Mouse (Mus musculus) midbrain, embryonic 12.5 days (tissue): ENCODE measurements at regions not wholly inside any gene's neighbourhood (a gene's known extent, or its start where the extent isn't known, plus 50 kb on each side); places are given as distances from the start of the nearest gene placed in this dataset.

ENCODE experiments used
- ATAC-seq: fragments of 200-750 bp; cut with Nextera tagmentation; 2 replicates; pipeline ENCODE4 v1.8.0; 2017; ENCODE audit warnings: low read depth, moderate TSS enrichment, moderate library complexity; ENCODE audit not compliant: low FRiP score
- H3K27ac ChIP-seq: fragments of 300-500 bp; sonication (generic); replicated peaks from 2 replicates; pipeline ENCODE4 v1.5.1; 2016; ENCODE audit warnings: mild to moderate bottlenecking
- H3K27me3 ChIP-seq: fragments of 300-500 bp; sonication (generic); 2 replicates; pipeline ENCODE4 v1.6.1; 2016; ENCODE audit warnings: mild to moderate bottlenecking
- H3K36me3 ChIP-seq: fragments of 300-500 bp; sonication (generic); 2 replicates; pipeline ENCODE4 v1.6.1; 2016
- H3K4me1 ChIP-seq: fragments of 300-500 bp; sonication (generic); 2 replicates; pipeline ENCODE4 v1.6.1; 2016
- H3K4me2 ChIP-seq: fragments of 300-500 bp; sonication (generic); replicated peaks from 2 replicates; pipeline ENCODE4 v1.6.1; 2016; ENCODE audit warnings: mild to moderate bottlenecking, moderate library complexity
- H3K4me3 ChIP-seq: fragments of 300-500 bp; sonication (generic); 2 replicates; pipeline ENCODE4 v1.5.1; 2016; ENCODE audit warnings: mild to moderate bottlenecking
- H3K9ac ChIP-seq: fragments of 300-500 bp; sonication (generic); replicated peaks from 2 replicates; pipeline ENCODE4 v1.6.1; 2016; ENCODE audit warnings: mild to moderate bottlenecking, moderate library complexity
- H3K9me3 ChIP-seq: fragments of 300-500 bp; sonication (generic); 2 replicates; pipeline ENCODE4 v1.6.1; 2016; ENCODE audit warnings: mild to moderate bottlenecking
- WGBS: fragments of 180-500 bp; shearing (Covaris S2); methylation state at CpG from one replicate; pipeline ENCODE4 v1.1.7; 2016; 5-methylcytosine and 5-hydroxymethylcytosine counted together

DNA sequence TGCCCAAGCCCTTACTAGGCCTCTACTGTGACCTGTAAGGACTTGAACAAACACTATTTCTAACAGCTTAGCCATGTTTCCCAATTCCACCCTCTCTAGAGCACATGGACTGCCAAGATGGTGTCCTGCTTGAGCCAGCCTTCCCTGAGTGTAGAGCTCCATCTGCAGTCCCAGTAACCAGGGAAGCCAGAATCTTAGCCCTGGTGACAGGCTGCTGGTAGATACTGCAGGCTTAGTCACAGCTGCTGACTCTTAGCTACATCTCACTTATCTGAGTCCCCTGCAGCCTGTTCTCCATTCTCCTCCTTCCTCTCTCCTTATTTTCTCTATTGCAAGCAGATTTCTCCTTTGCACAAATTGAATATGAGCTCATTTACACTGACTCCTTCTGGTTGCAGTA is 101.5 kb upstream of the Foxa2 start:
- no peak for ATAC-seq
- Histone ChIP-seq H3K4me1 (no peaks in the 10 kb centered on the region), H3K36me3 (no peaks in the 10 kb centered on the region), H3K9ac (no peak overlapping the region), H3K4me3 (no peak overlapping the region), H3K4me2 (no peak overlapping the region), H3K27me3 (no peaks in the 10 kb centered on the region), H3K27ac (no peak overlapping the region), H3K9me3 (no peaks in the 10 kb centered on the region)

DNA sequence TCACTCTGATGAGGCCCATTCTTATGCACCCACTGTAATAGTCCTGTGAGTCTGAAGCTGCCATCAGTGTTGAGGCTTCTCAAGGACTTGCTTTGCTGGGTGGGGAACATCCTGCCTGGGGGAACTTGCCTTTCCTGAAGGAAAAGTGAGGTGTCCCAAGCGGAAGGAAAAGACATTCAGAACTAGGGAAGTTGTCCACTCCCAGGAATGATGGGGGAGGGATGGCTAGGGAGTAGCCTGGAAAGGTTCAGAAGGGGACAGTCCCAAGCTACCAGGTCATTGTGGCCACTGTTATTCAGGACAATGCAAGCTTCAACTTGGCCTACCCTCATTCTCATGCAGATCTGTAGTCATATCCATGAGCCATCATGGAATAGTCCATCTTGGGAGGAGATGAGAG is 102.7 kb upstream of the Foxa2 start:
- Histone ChIP-seq H3K4me3 (no peak overlapping the region), H3K4me1 (no peaks in the 10 kb centered on the region), H3K27ac (no peak overlapping the region), H3K4me2 (no peak overlapping the region), H3K9ac (no peak overlapping the region), H3K9me3 (no peaks in the 10 kb centered on the region), H3K36me3 (no peaks in the 10 kb centered on the region), H3K27me3 (no peaks in the 10 kb centered on the region)
- 82% methylated on average over 1 of the region's 1 CpGs for WGBS
- ATAC-seq, result no peak

DNA sequence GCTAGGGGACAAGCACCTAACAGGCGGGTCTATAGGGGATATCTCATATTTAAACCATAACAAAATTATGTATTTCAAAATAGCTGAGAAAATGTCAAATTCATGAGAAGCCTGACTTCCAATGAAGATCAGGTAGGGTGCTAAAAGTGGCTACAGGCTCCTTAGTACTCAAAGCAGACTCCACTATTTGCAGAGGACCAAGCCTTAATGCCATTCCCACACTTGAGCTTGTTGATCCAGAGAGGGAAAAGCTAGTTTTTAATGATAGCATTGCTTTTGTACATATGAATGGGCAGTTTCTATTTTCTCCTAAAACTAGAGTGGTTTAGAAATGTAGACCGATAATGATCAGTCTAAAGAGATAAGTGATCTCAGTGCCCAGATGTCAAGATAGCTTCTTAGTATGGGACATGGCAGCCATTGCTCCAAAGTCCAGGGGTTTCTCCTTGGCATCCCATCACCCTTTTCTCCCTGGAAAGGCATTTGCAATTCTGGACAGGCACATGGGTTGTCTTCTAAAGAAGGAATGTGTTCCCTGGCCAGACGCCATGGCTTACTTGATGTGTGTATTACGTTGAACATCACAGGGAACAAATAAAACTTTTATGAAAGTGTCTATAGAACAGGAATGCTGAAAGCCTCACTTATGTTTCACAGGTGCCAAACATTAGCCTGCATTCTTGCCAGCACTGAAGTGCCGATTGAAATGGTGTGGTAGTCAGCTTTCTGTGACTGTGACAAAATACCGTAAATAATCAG is 106.9 kb upstream of the Foxa2 start:
- no peaks in the 10 kb centered on the region for H3K27me3 ChIP-seq
- no peak overlapping the region for H3K4me3 ChIP-seq
- H3K36me3 ChIP-seq, result no peaks in the 10 kb centered on the region
- H3K4me1 ChIP-seq, result no peaks in the 10 kb centered on the region
- no peak overlapping the region for H3K9ac ChIP-seq
- WGBS, result 82% methylated on average over 6 of the region's 6 CpGs
- no peaks in the 10 kb centered on the region for H3K9me3 ChIP-seq
- no peak overlapping the region for H3K4me2 ChIP-seq
- H3K27ac ChIP-seq, result no peak overlapping the region
- no peak for ATAC-seq

DNA sequence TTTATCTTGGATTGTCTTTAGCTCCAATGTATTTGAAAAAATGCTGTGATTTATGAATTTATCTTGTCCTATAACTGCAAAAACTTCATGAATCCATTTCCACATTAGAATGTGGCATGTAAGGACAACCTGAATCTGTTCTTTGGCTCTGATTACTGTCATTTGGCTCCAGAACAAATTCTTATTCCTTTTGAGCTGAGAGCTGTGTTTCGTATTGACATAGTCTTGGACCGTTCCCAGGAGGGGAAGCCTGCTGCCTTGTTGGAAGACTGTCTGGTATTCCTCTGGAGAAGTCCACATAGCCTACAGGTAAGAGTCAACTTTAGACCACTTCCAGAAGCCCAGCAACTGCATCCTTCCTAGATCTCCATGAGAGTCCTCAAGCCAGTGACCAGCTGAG is 109.4 kb upstream of the Foxa2 start:
- no peak overlapping the region for H3K4me3 ChIP-seq
- no peak overlapping the region for H3K4me2 ChIP-seq
- no peaks in the 10 kb centered on the region for H3K9me3 ChIP-seq
- no peaks in the 10 kb centered on the region for H3K36me3 ChIP-seq
- H3K27ac ChIP-seq, result no peak overlapping the region
- H3K9ac ChIP-seq, result no peak overlapping the region
- H3K27me3 ChIP-seq, result no peaks in the 10 kb centered on the region
- no peaks in the 10 kb centered on the region for H3K4me1 ChIP-seq
- no peak for ATAC-seq
- 91% methylated on average over 2 of the region's 2 CpGs for WGBS

DNA sequence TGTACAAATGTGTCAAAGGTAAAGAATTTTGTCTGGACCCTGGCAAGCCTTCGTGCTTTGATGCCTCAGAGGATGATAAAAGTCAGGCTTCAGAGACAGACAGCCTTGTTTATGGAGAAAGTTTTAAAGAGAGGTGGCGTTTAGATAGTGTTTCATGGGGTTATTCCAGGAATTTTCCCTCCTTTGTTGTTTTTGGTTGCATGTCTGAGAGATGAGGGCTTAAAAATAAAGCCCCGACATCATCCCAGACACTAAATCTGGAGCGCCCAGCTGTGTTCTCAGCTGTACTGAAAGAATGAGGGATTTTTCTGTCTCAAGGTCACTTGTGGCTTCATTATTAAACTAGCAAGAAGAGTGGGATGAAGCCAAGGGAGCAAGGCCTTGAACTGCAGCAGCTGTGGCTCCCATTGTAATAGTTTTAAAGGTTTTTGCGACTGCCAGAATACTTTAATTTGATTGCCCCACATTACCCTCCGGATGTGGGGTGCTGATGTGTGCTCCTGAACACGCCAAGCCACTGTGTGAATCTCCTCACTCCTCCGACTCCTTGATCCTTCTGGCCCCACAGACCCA is 112.3 kb upstream of the Foxa2 start:
- H3K9me3 ChIP-seq, result no peaks in the 10 kb centered on the region
- no peaks in the 10 kb centered on the region for H3K36me3 ChIP-seq
- H3K4me2 ChIP-seq, result no peak overlapping the region
- no peaks in the 10 kb centered on the region for H3K27me3 ChIP-seq
- H3K4me1 ChIP-seq, result no peaks in the 10 kb centered on the region
- H3K27ac ChIP-seq, result no peak overlapping the region
- H3K4me3 ChIP-seq, result no peak overlapping the region
- H3K9ac ChIP-seq, result no peak overlapping the region
- ATAC-seq, result no peak
- 67% methylated on average over 8 of the region's 8 CpGs for WGBS

DNA sequence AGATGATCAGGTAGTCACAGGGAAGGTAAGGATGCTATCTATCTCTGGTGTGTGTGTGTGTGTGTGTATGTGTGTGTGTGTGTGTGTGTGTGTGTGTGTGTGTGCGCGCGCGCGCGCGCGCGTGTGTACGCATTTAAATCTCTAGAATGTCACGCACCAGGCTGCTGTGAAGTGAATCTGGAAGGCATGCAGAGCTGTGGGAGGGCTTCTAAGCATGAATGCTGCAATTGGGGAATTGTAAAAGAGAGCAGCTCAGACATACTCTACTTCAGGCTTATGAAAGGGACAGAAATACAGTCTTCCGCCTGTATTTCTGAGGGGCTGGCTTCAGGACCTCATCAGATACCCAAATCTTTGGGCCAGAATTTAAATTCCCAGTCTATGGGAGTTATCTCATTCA is 114.2 kb upstream of the Foxa2 start:
- no peak for ATAC-seq
- Histone ChIP-seq H3K36me3 (no peaks in the 10 kb centered on the region), H3K27me3 (no peaks in the 10 kb centered on the region), H3K9me3 (no peaks in the 10 kb centered on the region), H3K27ac (no peak overlapping the region), H3K9ac (no peak overlapping the region), H3K4me2 (no peak overlapping the region), H3K4me3 (no peak overlapping the region), H3K4me1 (no peaks in the 10 kb centered on the region)
- WGBS, result 95% methylated on average over 10 of the region's 12 CpGs

DNA sequence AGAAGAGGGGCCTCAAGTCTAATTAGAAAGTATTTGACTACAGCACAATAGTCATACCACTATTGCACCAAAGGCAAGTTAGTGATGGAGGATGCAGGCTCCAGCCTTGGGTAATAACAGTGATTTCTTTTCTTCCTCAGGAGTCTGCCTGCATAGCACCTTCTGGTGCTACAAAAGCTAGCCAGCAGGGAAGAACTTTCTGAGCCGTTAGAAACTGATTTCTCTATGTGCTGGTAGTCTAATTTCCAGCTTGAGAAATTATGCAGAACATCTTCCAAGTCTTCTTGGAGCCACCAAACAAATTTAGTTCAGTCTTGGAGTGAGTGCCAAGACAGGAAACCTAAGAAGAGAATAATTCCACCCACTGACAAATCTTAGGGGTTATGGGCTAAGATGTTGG is 115.2 kb upstream of the Foxa2 start:
- no peak overlapping the region for H3K27ac ChIP-seq
- no peak overlapping the region for H3K4me3 ChIP-seq
- no peak for ATAC-seq
- H3K4me2 ChIP-seq, result no peak overlapping the region
- no peaks in the 10 kb centered on the region for H3K27me3 ChIP-seq
- 67% methylated on average over 1 of the region's 1 CpGs for WGBS
- no peaks in the 10 kb centered on the region for H3K9me3 ChIP-seq
- no peaks in the 10 kb centered on the region for H3K36me3 ChIP-seq
- no peaks in the 10 kb centered on the region for H3K4me1 ChIP-seq
- no peak overlapping the region for H3K9ac ChIP-seq

DNA sequence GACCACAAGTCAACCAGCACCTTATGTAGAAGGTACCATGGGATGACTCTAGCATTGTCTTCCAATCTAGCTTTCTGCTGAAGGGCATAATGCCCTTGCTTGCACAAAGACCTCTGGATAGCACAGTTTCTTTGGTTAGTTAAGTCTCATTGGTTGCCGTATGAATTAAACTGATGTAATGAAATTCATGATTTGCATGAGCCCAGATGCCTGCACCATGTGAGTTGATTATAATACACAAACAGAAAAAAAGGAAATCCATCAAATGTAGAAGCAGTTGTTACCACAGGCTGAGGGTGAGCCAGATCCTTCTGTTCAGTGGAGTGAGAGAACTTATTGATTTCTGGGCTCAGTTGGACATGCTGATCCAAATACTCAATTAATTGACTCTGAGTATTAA is 115.8 kb upstream of the Foxa2 start:
- 89% methylated on average over 1 of the region's 1 CpGs for WGBS
- Histone ChIP-seq H3K4me1 (no peaks in the 10 kb centered on the region), H3K9ac (no peak overlapping the region), H3K27me3 (no peaks in the 10 kb centered on the region), H3K27ac (no peak overlapping the region), H3K36me3 (no peaks in the 10 kb centered on the region), H3K4me3 (no peak overlapping the region), H3K4me2 (no peak overlapping the region), H3K9me3 (no peaks in the 10 kb centered on the region)
- no peak for ATAC-seq

DNA sequence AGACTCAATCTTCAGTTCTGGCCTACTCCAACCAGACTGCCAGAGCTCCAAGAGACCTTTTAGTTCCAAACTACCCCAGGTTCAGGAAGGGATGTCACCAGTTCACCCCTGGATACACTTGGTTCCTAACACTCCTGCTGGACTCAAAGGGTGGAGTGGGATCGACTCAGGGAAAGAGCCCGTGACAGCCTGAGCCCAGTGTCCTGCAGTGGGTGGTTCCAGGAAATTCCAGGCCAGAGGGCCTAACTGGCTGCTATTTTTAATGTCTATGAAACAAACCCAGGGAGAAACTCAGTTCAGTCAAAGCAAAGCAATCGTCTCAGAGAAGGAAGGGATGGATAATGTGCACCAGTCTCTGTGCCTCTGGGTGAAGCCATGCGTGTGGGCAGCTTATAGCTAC is 124.3 kb upstream of the Foxa2 start:
- H3K9me3 ChIP-seq, result no peaks in the 10 kb centered on the region
- H3K36me3 ChIP-seq, result no peaks in the 10 kb centered on the region
- no peaks in the 10 kb centered on the region for H3K4me1 ChIP-seq
- H3K4me3 ChIP-seq, result no peak overlapping the region
- no peak overlapping the region for H3K9ac ChIP-seq
- H3K27ac ChIP-seq, result no peak overlapping the region
- H3K27me3 ChIP-seq, result no peaks in the 10 kb centered on the region
- WGBS, result 82% methylated on average over 4 of the region's 4 CpGs
- H3K4me2 ChIP-seq, result no peak overlapping the region
- no peak for ATAC-seq

DNA sequence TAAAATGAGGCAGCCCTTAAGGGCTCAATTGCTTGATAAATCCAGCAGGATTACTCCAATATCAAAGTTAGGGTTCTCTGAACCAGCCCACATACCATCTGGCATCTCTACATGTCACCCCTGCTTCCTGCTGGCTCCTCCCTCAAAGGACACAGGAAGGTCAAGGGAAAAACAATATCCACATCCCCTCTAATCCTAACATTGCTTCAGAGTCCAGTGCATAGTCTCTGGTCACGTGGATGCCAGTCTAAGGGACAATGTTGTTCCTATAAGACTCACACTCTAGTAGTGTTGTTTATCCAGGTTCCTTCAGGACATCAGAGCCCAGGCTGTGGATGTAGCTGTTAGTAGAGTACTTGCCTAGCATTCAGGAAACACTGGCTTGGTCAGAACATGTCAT is 124.9 kb upstream of the Foxa2 start:
- H3K36me3 ChIP-seq, result no peaks in the 10 kb centered on the region
- no peak overlapping the region for H3K9ac ChIP-seq
- 50% methylated on average over 1 of the region's 1 CpGs for WGBS
- no peaks in the 10 kb centered on the region for H3K9me3 ChIP-seq
- H3K4me2 ChIP-seq, result no peak overlapping the region
- ATAC-seq, result no peak
- no peaks in the 10 kb centered on the region for H3K27me3 ChIP-seq
- no peak overlapping the region for H3K27ac ChIP-seq
- no peak overlapping the region for H3K4me3 ChIP-seq
- no peaks in the 10 kb centered on the region for H3K4me1 ChIP-seq

DNA sequence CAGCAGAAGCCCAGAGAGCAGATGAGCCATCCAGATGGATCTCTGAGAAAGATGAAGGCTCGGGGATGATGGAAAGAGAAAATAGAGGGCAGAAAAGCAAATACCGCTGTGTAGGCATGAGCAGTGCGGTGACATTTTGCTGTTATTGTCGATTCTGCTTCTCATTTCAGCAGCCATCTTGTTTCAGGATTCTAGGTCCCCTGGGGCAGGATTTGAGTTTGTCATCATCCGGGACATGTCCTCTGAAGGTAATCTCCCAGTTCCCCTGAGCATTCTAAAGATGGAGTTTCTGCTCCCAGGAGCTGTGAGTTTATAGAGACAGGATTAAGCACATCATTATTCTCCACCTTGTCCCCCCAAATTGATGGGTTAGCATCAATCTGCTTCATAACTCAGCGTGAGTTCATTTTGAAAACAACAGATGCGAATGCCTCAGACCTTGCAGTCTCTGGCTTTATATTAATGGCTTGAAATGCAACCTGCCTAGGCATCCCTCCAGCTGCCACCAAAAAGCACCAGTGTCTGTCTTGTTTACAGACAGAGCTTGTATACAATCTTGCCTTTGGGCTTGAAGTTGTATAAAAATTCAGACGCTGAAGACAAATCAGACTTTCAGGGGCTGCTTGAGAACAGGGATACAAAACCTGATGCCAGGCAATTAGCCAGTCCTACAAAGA is 128.6 kb upstream of the Foxa2 start:
- no peak overlapping the region for H3K27ac ChIP-seq
- H3K36me3 ChIP-seq, result no peaks in the 10 kb centered on the region
- no peak overlapping the region for H3K4me3 ChIP-seq
- no peak overlapping the region for H3K4me2 ChIP-seq
- H3K4me1 ChIP-seq, result no peaks in the 10 kb centered on the region
- no peak overlapping the region for H3K9ac ChIP-seq
- ATAC-seq, result no peak
- WGBS, result 77% methylated on average over 8 of the region's 8 CpGs
- no peaks in the 10 kb centered on the region for H3K27me3 ChIP-seq
- no peaks in the 10 kb centered on the region for H3K9me3 ChIP-seq

DNA sequence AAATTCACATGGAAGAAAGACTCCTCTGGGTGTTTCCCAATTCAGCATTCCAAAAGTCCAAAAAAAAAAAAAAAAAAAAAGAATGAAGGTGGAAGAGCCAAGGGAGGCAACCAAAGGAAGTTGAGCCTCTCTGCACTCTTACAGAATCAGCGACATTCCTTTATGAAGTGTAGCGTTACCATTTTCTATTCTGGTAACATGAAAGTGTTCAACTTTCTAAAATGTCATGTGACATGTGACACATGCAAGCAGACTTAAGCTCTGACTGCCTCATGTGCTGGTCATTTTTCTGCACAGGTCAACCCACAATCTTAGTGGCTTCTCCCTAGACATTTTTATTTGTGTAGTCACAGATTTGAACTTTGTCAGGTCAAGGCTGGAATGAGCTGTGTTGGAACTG is 133.5 kb upstream of the Foxa2 start:
- Histone ChIP-seq H3K4me2 (no peak overlapping the region), H3K4me1 (no peaks in the 10 kb centered on the region), H3K27ac (no peak overlapping the region), H3K9ac (no peak overlapping the region), H3K4me3 (no peak overlapping the region), H3K27me3 (no peaks in the 10 kb centered on the region), H3K36me3 (no peaks in the 10 kb centered on the region), H3K9me3 (no peaks in the 10 kb centered on the region)
- WGBS, result 93% methylated on average over 2 of the region's 2 CpGs
- no peak for ATAC-seq
